Mouse (Mus musculus) cerebellum, adult 9-11 months (tissue): ENCODE measurements at regions not wholly inside any gene's neighbourhood (a gene's known extent, or its start where the extent isn't known, plus 50 kb on each side); places are given as distances from the start of the nearest gene placed in this dataset.

Source experiments
- DNase-seq: peaks from one replicate; pipeline ENCODE4 v3.0.0; 2022

DNA sequence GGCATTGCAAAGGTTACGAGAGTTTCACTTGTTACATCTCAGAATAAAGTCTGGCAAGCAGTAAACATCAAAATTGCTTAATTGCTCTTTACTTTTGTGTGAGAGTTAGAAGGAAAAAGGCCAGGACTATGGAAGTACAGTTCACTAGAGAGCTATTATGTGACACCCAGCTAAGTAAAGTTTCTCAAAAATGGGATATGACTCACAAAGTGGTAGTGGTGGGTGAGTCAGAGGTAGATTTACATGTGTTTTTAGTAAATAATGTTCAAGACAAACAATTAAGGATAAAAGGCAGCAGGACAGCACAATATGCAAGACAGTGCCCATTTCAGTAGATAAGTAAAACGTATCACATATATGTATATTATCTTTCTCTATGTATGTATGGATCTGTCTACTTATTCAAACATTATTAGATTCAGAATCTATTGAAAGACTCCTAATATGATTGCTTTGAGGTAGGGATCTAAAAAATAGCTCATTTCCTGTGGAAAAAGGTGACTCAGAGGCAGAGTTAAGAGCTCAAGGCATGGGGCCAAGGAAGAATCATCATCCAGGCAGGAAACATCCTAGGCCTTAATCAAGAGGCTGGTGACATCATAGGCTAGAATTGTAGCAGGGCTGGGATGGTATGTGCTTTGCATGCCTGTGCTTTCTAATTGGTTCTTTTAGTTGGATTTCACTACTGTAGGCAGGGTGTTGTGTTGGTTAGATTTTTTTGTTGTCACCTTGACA, 211.2 kb downstream of the C1d start:
- DNase-seq, result no peak

DNA sequence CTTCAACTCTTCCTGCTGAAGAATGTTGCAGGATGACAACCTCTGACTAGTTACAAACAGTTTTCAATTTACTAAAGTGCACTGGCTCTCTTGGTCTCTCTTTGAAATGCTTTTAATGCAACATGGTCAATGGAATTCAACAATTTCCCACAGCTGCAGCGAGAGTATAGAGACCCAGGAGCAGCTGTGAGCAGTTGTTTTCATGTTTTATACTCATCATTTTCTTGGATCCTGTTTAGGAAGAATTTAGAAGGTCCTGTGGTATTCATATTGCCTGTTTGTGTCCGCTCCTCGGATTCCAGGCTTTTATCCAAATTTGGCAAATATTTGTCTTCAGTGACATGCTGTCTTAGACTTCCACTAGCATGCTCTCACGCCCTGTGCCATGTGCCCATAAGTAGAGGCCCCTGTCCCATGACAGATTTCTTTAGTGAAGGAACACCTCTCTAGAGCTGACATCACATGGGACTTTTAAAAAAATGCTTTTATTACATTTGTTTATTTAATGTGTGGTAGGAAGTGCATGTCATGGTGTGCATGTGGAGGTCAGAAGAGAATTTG, 224.1 kb downstream of the C1d start:
- DNase-seq, result no peak

- no peak for DNase-seq
Measured at GRCm38 (mm10) chr11:17483849-17484441, 226.6 kb downstream of the C1d start.

DNA sequence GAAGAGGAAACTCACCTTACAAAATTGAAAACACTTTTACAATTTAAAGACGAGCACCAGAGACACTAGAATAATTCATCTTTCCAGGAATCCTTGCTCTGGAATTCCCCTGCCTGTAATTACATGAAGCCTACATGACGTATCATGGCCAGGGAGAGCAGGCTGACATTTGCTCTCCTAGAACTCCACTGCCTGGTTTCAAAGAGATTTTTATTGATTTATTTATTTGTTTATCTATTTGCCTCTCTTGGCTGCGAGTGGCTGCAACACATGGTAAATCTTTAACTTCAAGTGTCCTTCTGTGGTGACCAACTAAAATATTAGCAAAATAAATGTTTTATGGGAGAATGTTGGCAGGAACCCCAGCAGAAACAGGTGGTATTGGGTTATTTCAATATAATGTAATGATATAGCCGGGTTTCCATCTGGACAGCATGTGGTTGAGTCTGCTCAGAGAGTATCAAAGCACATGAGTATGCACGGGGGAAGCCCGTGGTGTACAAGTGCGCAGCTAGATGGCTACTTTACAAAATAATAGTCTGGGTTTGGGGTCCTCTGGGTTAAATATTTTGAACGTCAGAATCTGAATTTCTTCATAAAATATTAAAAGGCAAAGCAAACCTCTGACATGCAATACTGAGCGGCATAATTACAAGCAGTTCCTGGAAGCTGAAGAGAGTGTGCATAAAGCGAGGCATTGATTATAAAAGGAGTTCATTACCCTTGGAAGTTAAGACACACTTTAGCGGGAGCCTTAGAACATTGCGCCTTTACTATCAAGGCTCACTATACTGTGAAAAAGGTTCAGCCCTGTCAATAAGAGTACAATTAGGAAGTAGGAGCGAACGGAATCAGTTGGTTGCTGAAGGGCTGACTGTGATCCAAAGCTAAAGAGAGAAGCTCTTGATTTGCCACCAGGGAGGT, 244.0 kb downstream of the C1d start:
- DNase-seq, result no peak

GRCm38 (mm10) chr11:17502052-17502451, 244.7 kb downstream of the C1d start:
- no peak for DNase-seq

DNA sequence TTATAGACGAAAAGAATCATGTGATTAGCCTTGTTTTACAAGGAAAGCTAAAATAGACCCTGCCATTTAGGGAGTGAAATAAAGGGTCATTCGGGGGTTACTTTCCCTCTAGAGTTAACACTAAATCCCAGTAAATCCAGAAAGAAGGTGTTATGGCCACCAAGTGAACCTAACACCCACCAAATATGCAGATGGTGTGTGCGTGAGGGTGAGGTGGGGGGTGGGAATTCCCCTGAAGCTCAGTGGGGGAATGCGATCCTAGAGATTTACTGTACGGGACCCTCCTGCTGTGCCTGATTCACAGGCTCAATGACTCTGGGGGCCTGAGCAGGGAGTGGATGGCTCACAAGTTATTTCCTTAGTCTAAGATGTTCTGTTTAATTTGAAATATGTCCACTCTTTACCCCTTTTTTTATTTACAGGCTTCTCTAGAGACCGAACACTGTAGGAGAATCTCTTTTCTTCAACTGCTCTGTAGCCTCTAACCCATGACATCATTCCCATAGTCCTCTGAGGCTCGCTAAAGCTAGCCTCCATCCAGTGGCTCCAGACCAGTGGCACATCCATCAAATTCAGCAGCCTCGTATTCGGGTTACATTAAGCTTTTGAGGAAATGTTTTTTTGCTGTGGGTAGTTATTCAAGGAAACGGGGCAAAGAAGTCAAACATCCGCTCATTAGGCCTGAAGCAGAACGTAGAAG, 265.0 kb downstream of the C1d start:
- DNase-seq, result no peak

- no peak for DNase-seq
Measured at GRCm38 (mm10) chr11:17523329-17523728, 265.9 kb downstream of the C1d start.

GRCm38 (mm10) chr11:17524985-17525775, 267.8 kb downstream of the C1d start:
- no peak for DNase-seq

GRCm38 (mm10) chr11:17526476-17526875, 269.1 kb downstream of the C1d start:
- DNase-seq, result no peak

DNA sequence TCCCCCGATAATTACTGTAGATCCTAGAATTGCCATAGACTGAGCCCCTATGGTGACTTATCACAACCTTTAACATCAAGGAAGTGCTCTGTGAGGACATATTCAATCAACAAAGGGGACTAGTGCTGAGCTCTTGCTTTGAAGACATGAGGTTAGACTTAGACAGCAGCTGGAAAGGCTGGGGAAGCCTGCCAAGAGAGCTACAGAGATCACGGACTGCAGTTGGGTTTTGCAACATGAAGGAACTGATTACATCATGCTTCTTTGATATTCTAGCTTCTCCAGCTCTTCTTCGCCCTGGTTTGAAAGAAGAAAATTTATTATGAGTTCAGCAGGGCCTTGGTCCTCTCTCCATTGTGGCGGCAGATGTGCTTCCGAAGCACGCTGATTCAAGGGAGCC, 271.2 kb downstream of the C1d start:
- no peak for DNase-seq

GRCm38 (mm10) chr11:17533706-17534105, 276.3 kb downstream of the C1d start:
- DNase-seq, result no peak

DNA sequence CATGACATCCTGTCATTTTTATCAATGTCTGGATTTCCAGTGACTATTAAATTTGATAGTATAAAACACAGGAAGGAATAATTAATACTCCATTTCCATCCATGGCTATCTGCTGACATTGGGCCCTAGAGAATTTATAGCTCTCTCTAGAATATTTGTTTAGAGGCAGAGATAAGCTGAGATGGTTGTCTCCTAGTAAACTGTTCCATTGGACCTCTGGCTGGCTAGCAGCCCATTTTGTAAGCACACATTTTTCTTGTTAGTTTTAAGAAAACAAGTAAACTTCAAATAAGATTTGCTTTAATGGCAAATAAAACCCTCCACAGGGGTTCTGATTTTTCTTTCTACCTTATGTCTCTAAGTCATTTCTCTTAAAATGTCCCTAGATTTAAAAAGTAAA, 288.9 kb downstream of the C1d start:
- DNase-seq, result no peak

DNA sequence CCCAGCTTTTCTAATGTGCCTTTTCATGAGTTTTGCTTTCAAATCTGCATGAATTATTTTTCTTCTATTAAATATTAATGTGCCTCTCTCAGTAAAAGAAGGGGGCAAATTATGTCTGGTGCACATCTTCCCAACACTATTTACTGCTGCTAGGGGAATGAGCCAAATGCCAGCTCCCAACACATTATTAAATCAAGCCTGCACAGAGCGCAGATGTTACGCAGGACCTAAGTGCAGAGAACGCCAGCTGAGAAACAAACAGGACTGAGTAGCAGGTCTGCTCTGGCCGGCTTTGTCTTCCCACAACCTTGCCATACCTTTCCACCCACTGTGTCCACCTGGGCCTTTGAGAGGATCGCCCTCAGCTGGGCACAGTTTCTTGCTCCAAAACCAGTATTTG, 291.8 kb downstream of the C1d start:
- DNase-seq, result no peak

DNA sequence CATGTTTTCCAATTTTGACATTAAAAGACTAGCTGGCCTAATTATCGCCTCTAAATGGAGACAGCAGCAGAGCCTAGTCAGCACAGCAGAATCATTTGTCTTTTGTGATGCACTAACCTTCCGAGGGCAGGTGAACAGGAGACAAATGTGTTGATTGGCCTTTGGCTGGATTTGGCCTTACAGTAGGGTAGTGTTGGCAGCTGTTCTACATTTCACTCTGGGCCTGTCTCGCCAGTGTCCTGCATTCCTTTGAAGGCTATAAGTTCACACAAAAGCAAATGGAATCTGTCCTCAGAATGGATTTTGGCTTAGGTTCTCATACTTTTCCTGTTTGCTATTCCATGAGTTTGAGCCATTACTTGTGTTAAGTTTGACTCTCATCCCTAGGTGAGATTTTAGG, 297.9 kb downstream of the C1d start:
- no peak for DNase-seq

GRCm38 (mm10) chr11:17591780-17592487, 334.6 kb downstream of the C1d start:
- DNase-seq, result no peak

DNA sequence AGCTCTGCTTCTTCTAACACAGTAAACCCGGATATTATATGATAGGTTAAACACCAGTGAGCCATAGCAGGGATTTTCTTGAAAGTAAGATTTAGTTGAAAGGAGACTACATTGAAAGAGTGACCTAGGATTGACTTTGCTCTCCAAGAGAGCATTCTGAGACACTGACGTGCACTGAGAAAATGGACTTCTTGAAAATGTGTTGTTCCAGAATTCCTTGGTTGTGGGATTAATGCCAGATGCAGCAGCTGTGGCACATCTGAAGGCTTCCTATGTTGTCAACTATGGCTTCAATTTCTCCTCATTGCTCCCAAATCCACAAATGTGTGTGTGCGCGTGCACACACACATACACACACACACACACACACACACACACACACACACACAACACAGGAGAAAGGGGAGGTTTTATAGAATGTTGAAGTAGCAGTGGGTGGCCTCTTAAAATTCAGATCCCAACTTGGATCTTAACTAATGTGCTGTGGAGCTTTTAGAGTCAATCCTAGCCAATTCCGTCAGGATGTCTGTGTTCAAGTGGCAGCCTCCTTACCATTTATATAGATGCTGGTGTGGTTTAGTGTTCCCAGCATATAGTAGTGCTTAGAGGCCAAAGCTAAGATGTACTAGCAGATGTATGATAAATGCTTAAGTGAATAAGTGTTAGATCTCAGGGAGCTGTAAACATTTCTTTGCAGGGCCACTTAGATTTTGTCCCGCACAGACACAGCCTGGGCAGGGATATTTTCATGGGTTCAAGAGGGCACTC, 346.5 kb downstream of the C1d start:
- no peak for DNase-seq

GRCm38 (mm10) chr11:17620462-17621248, 333.0 kb downstream of the Etaa1 start:
- DNase-seq, result no peak

DNA sequence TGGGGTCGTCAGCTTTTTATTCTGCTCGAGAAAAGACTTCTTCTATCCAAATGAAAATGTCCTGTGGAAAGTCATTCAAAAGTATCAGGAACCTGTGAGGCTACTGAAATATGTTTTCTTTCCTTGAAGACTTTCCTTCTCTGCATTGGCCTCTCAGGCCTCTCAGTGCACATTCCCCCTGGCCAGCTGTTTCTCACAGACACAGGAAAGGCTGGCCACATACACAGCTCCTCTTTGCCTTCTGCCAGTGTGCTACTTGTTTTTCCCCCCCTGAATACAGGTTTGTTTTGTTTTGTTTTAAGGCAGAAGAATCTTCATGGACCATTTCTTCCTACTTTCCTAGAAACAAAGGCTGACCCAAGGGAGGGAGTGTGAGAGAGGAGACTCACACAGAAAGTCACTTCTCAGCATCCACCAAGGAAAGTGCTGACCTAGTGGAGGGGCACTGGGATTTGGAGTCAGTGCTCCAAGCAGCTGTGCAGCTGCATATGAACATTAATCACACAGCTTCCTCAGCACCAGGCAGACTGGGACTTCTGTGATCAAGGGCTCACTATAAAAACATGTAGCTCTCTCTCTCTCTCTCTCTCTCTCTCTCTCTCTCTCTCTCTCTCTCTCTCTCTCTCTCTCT, 324.0 kb downstream of the Etaa1 start:
- DNase-seq, result no peak

GRCm38 (mm10) chr11:17630172-17630553, 323.5 kb downstream of the Etaa1 start:
- DNase-seq, result no peak
